Mouse (Mus musculus) inflammation-experienced regulatory T-cells, adult 6 months (primary cell): ENCODE measurements around the gene Tmem151b. TPM values are rescaled to one million over a fixed set of nuclear protein-coding genes. Genes with fewer than 3 reads are reported as not detected.
A peak's percentile ranks its signal among the peaks of the same experiment; 100 is the strongest.

Source experiments
- ATAC-seq: one replicate; pipeline ENCODE4 v1.8.0; 2017
- polyA plus RNA-seq, 3 experiments: library from polyadenylated mRNA; unstranded; fragments of 100-300 nt; shearing (Covaris generic); gene quantifications; one replicate each; pipeline ENCODE4 v1.2.1; 2017

The Tmem151b gene
- polyA plus RNA-seq, 3 experiments from 2014 or later: 0.12 to 0.63 (median 0.14) TPM

DNA sequence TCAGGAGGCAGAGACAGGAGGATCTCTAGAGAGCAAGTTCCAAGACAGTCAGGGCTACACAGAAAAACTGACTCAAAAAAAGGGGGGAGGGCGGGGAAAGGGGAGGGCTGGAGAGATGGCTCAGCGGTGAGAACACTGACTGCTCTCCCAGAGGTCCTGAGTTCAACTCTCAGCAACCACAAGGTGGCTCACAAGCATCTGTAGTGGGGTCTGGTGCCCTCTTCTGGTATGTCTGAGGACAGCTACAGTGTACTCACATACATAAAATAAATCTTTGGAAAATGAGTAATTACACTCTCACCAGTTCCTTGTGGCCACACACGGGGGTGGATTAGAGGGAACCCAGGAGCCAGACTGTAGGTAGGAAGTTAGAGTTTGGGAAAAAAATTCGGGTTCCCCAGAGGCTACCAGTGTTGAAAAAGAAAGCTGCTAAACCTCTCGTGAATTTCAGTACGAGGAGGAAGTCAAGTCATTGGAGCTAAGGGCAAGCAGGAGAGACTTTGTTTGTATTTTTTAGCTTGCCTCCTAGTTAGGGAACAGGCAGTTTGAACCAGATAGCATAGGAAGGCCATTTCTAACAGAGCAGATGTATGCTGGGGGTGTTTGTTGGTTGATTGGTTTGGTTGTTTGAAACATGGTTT lies 33.4 kb upstream of the Tmem151b start:
- ATAC-seq: no peak

DNA sequence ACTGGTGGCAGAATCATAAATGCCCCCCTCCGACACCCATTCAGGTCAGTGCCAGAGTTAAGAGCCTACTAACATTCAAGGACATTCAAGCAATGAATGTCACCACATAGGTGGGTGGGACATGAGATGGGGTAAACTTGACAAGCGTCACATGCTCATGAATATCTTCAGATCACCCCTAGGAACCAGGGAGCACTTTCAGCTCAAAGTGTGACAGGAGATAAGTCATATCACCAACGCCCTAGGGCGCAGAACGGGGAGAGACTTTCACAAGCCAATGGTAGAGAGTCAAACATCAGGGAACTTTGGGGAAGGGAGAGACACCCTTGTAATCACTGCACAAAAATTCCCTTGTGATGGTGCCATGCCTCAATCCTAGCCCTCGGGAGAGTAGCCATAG lies 32.7 kb upstream of the Tmem151b start:
- ATAC-seq: no peak

GRCm38 (mm10) chr17:45581567-45581983 lies 32.1 kb upstream of the Tmem151b start:
- peak; percentile 85 for ATAC-seq

- peak; percentile 10 for ATAC-seq
Observed at GRCm38 (mm10) chr17:45580958-45581477, 31.5 kb upstream of the Tmem151b start.

- no peak for ATAC-seq
Observed at GRCm38 (mm10) chr17:45579554-45579953, 30.1 kb upstream of the Tmem151b start.

GRCm38 (mm10) chr17:45578843-45579242 lies 29.4 kb upstream of the Tmem151b start:
- ATAC-seq: no peak

DNA sequence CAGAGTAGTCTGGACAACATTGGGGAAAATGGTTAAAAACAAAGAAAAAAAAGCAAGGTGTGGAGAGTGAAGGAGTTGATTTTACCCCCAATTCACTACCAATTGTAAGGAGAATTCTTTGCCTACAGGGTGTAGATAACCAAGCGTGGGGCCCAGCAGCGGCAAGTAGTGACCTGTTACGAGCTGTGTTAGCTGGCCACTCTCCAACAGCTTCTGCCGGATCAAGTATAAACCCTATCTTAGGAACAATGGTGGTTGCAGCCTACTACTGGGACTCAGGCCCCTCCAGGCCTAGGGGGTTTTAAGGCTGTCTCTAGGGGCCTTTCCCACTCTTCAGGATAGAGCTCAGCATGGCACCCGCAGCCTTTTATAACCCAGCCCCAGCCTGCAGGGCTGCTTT lies 28.8 kb upstream of the Tmem151b start:
- ATAC-seq: no peak

GRCm38 (mm10) chr17:45575123-45575897 lies 25.8 kb upstream of the Tmem151b start:
- ATAC-seq: no peak

DNA sequence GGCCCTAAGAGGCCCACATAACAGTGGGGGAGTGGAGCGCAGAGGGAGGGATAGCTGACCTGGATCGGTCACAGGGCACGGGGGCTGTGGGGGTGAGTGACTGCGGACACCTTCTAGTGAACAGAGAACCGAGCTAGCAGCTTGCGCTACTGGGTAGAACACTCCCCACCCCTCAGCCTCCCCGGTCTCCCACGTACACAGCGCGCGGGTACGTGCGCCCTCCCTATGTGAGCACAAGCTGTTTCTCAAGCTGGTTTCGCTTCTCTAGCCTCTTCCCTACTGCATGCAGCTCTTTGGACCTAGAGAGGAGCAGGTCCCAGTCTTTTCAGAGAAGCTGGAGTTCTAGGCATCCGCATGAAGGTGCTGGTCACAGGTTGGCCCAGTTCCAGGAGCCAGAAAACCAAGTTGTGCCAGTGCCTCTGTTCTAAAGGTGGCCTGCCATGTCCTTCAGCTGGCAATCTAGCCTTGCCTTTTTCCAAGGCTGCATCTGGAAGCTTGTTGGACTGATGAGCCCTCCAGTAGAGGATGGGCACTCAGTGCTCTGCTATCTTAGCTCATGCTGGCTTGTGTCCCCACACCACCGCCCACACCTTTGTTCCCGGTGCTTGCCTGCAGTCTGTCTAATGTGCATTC lies 24.8 kb upstream of the Tmem151b start:
- ATAC-seq: peak; percentile 41

- ATAC-seq: peak; percentile 39
Observed at GRCm38 (mm10) chr17:45573780-45574123, 24.3 kb upstream of the Tmem151b start.

DNA sequence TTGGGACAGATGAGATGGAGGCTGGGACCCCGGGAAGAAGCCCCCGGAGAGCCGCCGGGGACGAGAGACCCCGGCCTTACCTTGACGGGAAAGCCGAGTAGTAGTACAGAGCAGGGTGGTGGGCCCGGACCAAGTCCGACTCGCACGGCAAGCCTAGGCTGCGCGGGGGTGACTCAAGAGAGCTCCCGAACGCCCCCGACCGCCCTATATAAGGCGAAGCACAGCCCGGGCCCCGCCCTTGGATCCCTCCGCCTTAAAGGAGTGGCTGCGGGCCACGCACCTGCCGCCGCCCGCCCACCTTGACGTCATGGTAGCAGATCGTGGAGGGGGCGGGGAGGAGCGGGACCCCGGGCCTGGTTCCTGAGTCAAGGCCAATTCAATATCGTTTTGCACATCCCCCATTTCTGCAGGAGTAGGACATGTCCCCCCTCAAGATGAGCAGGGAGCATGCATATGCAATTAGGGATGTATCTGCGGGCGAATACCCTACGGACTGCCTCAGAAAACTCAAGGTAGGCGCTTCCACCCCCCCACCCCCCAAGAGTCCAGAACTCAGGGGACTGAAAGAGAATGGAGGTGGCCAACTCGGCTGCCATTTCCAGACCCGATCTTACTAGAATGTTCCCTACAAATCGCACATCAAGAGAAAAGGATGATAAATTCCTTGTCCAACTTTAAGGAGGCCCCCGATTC lies 23.8 kb upstream of the Tmem151b start, which contains the start of gene Hsp90ab1:
Gene Hsp90ab1 (minus strand): TSS at position 185 of the 693 bp plus-strand sequence.
- ATAC-seq: peak; percentile 63

- ATAC-seq: peak; percentile 31
Observed at GRCm38 (mm10) chr17:45572103-45573086, 22.9 kb upstream of the Tmem151b start.

DNA sequence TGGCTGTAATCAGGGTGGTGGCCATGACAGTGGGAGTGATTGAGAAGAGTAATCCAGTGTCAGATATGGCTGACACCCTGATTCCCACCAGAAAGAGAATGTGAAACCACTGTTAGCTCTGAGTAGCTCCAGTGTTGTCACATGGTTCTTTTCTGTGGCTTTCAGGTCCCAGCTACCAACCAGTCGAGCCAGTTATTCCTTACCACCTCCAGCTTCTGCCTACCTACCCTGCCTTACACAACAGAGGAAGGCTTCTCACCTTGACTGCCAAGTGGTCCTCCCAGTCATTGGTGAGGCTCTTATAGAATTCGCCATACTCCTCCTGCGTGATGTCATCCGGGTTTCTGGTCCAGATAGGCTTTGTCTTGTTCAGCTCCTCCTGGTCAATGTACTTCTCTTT lies 20.5 kb upstream of the Tmem151b start:
- no peak for ATAC-seq

- ATAC-seq: no peak
Observed at GRCm38 (mm10) chr17:45568990-45569389, 19.5 kb upstream of the Tmem151b start.

- ATAC-seq: no peak
Observed at GRCm38 (mm10) chr17:45567162-45567601, 17.7 kb upstream of the Tmem151b start.

GRCm38 (mm10) chr17:45566360-45567161 lies 17.1 kb upstream of the Tmem151b start:
- no peak for ATAC-seq

DNA sequence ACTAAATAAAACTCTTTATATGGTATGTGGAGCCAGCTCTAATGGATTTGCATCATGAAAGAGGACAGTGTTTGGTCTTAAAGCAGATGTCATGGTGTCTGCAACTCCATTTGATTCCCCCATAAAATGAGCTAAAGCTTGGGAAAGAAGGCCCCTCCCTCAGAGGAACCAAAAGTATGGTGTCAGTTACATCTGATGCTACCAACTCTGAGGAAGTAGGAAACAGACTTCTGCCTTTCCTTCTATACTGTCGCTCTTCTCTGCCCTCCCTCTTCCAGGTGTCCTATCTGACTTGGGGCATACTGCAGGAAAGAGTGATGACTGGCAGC lies 16.5 kb upstream of the Tmem151b start:
- no peak for ATAC-seq

- no peak for ATAC-seq
Observed at GRCm38 (mm10) chr17:45565103-45565502, 15.6 kb upstream of the Tmem151b start.

DNA sequence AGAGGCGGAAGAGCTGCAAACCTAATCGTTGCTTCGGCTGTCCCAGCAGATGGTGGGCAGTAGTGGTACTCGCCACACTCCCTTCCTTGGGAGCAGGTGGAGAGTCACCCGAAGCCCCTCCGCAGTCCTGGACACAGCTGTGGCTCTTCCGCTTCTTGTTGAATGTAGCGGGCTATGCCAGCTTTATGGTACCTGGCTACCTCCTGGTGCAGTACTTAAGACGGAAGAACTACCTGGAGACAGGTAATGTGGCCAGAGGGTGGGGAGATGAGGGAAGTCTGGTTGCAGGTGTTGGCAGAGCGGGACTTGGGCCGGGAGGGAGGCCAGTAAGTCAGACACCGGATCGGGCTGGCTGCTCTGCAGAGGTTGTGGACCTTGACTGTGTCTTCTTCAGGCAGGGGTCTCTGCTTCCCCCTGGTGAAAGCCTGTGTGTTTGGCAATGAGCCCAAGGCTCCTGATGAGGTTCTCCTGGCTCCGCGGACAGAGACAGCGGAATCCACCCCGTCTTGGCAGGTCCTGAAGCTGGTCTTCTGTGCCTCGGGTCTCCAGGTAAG lies 15.1 kb upstream of the Tmem151b start:
- ATAC-seq: no peak
